Mouse (Mus musculus): ENCODE measurements at regions not wholly inside any gene's neighbourhood (a gene's known extent, or its start where the extent isn't known, plus 50 kb on each side); places are given as distances from the start of the nearest gene placed in this dataset.

- DNase-seq (ENCODE audit: low read depth, low spot score), result no peak
- Histone ChIP-seq H3K27ac (ENCODE audit: control insufficient read depth, low read depth, low read length) (no peak overlapping the region), H3K9me3 (replicated peaks; ENCODE audit: insufficient read depth, low read length) (no peaks in the 10 kb centered on the region), H3K9ac (ENCODE audit: control insufficient read depth, low read depth, low read length, poor library complexity, severe bottlenecking) (no peak overlapping the region), H3K36me3 (ENCODE audit: control insufficient read depth in 1 of 2, insufficient read depth in 2 of 2, low read length in 2 of 2) (peaks cover 0 to 5% of the 10 kb centered on the region in 2 experiments; a peak in 2 of 4 replicates), H3K4me1 (ENCODE audit: control insufficient read depth in 1 of 2, insufficient read depth in 2 of 2, low read length in 2 of 2) (peaks cover 3 to 10% of the 10 kb centered on the region in 2 experiments; a peak in 3 of 4 replicates), H3K4me3 (ENCODE audit: control insufficient read depth in 1 of 2, insufficient read depth in 1 of 2, low read depth in 2 of 2, low read length in 2 of 2) (no peak overlapping the region), H3K79me2 (ENCODE audit: control insufficient read depth, insufficient read depth, low read length, poor library complexity) (no peaks in the 10 kb centered on the region; the same call in 1 of the 2 replicates), H3K27me3 (ENCODE audit: control insufficient read depth in 1 of 2, insufficient read depth in 2 of 2, low read length in 2 of 2) (no peaks in the 10 kb centered on the region)
- no peak for TF ChIP-seq UBTF (IDR thresholded peaks at IDR 0.05; ENCODE audit: borderline replicate concordance, insufficient read depth, low read depth, low read length)
- no peak for TF ChIP-seq POLR2AphosphoS2 (IDR thresholded peaks at IDR 0.05; ENCODE audit: low read length)
- TF ChIP-seq POLR2AphosphoS5 (IDR thresholded peaks at IDR 0.05; ENCODE audit: borderline replicate concordance, low read depth, low read length), result no peak
- no peak for TF ChIP-seq EP300 (IDR thresholded peaks at IDR 0.05; ENCODE audit: low read depth in 1 of 2, low read length in 2 of 2)
- TF ChIP-seq MAX (IDR thresholded peaks at IDR 0.05; ENCODE audit: low read length), result no peak
- no peak for TF ChIP-seq USF1 (IDR thresholded peaks at IDR 0.05; ENCODE audit: low read depth, low read length)
- no peak for TF ChIP-seq NRF1 (IDR thresholded peaks at IDR 0.05; ENCODE audit: insufficient read depth, low read depth, low read length, poor library complexity, severe bottlenecking)
- no peak for TF ChIP-seq SIN3A (IDR thresholded peaks at IDR 0.05; ENCODE audit: low read length)
- no peak for TF ChIP-seq MYB (IDR thresholded peaks at IDR 0.05; ENCODE audit: low read depth, low read length)
- TF ChIP-seq ZNF384 (IDR thresholded peaks at IDR 0.05; ENCODE audit: low read depth, low read length), result no peak
- TF ChIP-seq ZC3H11A (IDR thresholded peaks at IDR 0.05; ENCODE audit: low read depth, low read length), result no peak
- TF ChIP-seq ZKSCAN1 (IDR thresholded peaks at IDR 0.05; ENCODE audit: low read depth, low read length), result no peak
- TF ChIP-seq ETS1 (IDR thresholded peaks at IDR 0.05; ENCODE audit: low read depth, low read length), result no peak
- no peak for TF ChIP-seq GATA1 (IDR thresholded peaks at IDR 0.05; ENCODE audit: low read depth, low read length)
These were observed 92.6 kb downstream of the 1700001O22Rik start for GRCm38 (mm10) chr2:30710895-30711294.

GRCm38 (mm10) chr2:30709386-30709884 is 94.0 kb downstream of the 1700001O22Rik start:
- Histone ChIP-seq H3K36me3 (ENCODE audit: control insufficient read depth in 1 of 2, insufficient read depth in 2 of 2, low read length in 2 of 2) (peaks cover 0 to 5% of the 10 kb centered on the region in 2 experiments; a peak in 2 of 4 replicates), H3K27ac (ENCODE audit: control insufficient read depth, low read depth, low read length) (no peak overlapping the region), H3K27me3 (ENCODE audit: control insufficient read depth in 1 of 2, insufficient read depth in 2 of 2, low read length in 2 of 2) (no peaks in the 10 kb centered on the region), H3K9me3 (replicated peaks; ENCODE audit: insufficient read depth, low read length) (no peaks in the 10 kb centered on the region), H3K4me1 (ENCODE audit: control insufficient read depth in 1 of 2, insufficient read depth in 2 of 2, low read length in 2 of 2) (peaks cover 3 to 8% of the 10 kb centered on the region in 2 experiments; a peak in 2 of 4 replicates), H3K9ac (ENCODE audit: control insufficient read depth, low read depth, low read length, poor library complexity, severe bottlenecking) (no peak overlapping the region), H3K79me2 (ENCODE audit: control insufficient read depth, insufficient read depth, low read length, poor library complexity) (no peaks in the 10 kb centered on the region; the same call in 1 of the 2 replicates), H3K4me3 (ENCODE audit: control insufficient read depth in 1 of 2, insufficient read depth in 1 of 2, low read depth in 2 of 2, low read length in 2 of 2) (no peak overlapping the region)
- no peak for DNase-seq (ENCODE audit: low read depth, low spot score)
- no peak for TF ChIP-seq MYB (IDR thresholded peaks at IDR 0.05; ENCODE audit: low read depth, low read length)
